Mouse (Mus musculus): Measurements from ENCODE around the gene Myo1h. TPM values are rescaled to one million over a fixed set of nuclear protein-coding genes. Genes with fewer than 3 reads are reported as not detected.

Gene Myo1h
- polyA plus RNA-seq, 2 experiments: 0.19 to 0.44 TPM

GRCm38 (mm10) chr5:114288396-114288795 is 570 bp upstream of the Myo1h start:
- DNase-seq (ENCODE audit: low read depth in 3 of 3, low spot score in 3 of 3) (no peak), ATAC-seq (ENCODE audit: insufficient read depth) (no peak)
- Histone ChIP-seq H3K4me2 (ENCODE audit: low read depth) (no peak overlapping the region), H3K36me3 (replicated peaks; ENCODE audit: control insufficient read depth, insufficient read depth, low read depth) (no peaks in the 10 kb centered on the region), H3K9me3 (ENCODE audit: control insufficient read depth, low read length) (no peaks in the 10 kb centered on the region), H3K27me3 (ENCODE audit: control insufficient read depth, insufficient read depth, low read length) (no peaks in the 10 kb centered on the region; the same call in 1 of the 2 replicates), H3K9ac (replicated peaks) (no peak overlapping the region), H3K27ac (no peak overlapping the region), H3K4me1 (replicated peaks; ENCODE audit: control insufficient read depth in 2 of 2, insufficient read depth in 2 of 2, low read length in 1 of 2) (no peaks in the 10 kb centered on the region), H3K4me3 (ENCODE audit: insufficient read depth in 1 of 2, low read depth in 2 of 2, low read length in 2 of 2) (no peak overlapping the region)
- 57% methylated on average over 5 of the region's 5 CpGs for WGBS (ENCODE audit: insufficient replicate concordance)
- TF ChIP-seq CTCF (IDR thresholded peaks at IDR 0.05; ENCODE audit: low read depth) (no peak), EP300 (IDR thresholded peaks at IDR 0.05; ENCODE audit: low read depth) (no peak)

- no peaks in the 10 kb centered on the region; the same call in 1 of the 2 replicates for H3K27me3 ChIP-seq (ENCODE audit: control insufficient read depth, insufficient read depth, low read length)
- H3K9me3 ChIP-seq (ENCODE audit: control insufficient read depth, low read length): no peaks in the 10 kb centered on the region
- H3K36me3 ChIP-seq (replicated peaks; ENCODE audit: control insufficient read depth, insufficient read depth, low read depth): no peaks in the 10 kb centered on the region
- no peak overlapping the region for H3K4me2 ChIP-seq (ENCODE audit: low read depth)
- ATAC-seq (ENCODE audit: insufficient read depth) (no peak), DNase-seq (ENCODE audit: low read depth in 3 of 3, low spot score in 3 of 3) (no peak)
- WGBS (ENCODE audit: insufficient replicate concordance): 60% methylated on average over 3 of the region's 3 CpGs
- H3K4me3 ChIP-seq (ENCODE audit: insufficient read depth in 1 of 2, low read depth in 2 of 2, low read length in 2 of 2): no peak overlapping the region
- H3K27ac ChIP-seq: no peak overlapping the region
- no peak overlapping the region for H3K9ac ChIP-seq (replicated peaks)
- H3K4me1 ChIP-seq (replicated peaks; ENCODE audit: control insufficient read depth in 2 of 2, insufficient read depth in 2 of 2, low read length in 1 of 2): no peaks in the 10 kb centered on the region
- TF ChIP-seq CTCF (IDR thresholded peaks at IDR 0.05; ENCODE audit: low read depth): no peak
- TF ChIP-seq EP300 (IDR thresholded peaks at IDR 0.05; ENCODE audit: low read depth): no peak
These were observed 1.0 kb downstream of the Myo1h start for GRCm38 (mm10) chr5:114290004-114290403.

DNA sequence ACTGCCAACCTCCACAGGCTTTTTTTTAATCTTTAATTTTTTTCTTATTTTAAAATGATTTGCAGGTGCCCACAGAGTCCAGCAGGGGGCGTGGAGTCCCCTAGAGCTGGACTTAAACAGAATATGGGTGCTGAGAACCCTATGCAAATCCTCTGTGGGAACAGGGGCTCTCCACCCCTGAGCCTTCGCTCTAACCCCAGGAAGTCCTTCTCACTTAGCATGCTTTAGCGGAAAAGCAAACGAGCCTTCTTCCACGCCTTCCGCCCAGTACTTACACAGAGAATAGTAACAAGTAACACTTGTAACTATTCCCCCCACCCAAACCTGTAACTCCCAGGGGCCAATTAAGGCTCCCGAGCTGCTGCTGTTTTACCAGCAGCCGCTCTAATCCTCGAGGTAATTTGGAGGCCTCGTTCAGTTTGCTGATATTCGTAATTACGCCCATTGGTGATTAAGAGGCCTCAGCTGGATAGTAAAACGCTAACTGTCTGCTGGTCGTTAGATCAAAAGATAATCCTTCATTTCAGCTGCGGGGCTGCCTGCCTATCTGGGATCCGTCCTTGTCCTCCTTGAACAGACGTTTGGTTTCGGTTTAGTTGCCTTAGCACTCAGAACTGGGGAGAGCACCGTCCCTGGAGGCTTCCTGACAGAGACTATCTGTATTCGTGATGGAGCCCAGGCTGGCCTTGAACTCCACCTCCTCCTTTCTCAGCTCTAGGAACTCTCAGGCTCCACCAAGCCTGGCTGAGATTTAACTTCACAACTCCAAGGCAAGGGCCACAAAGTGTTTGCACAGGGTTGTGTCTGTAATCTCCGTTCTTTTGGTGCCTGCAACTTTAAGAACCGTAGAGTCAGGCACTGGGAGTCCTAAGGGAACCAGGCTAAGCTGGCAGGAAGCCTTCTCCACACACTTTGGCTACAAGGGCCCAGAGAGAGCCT is 8.0 kb downstream of the Myo1h start:
- H3K4me3 ChIP-seq (ENCODE audit: insufficient read depth in 1 of 2, low read depth in 2 of 2, low read length in 2 of 2): no peak overlapping the region
- no peaks in the 10 kb centered on the region for H3K9me3 ChIP-seq (ENCODE audit: control insufficient read depth, low read length)
- no peaks in the 10 kb centered on the region for H3K36me3 ChIP-seq (replicated peaks; ENCODE audit: control insufficient read depth, insufficient read depth, low read depth)
- H3K27ac ChIP-seq: no peak overlapping the region
- peak; percentile 18; the same call in 1 of the 2 replicates for ATAC-seq (ENCODE audit: insufficient read depth)
- no peaks in the 10 kb centered on the region for H3K27me3 ChIP-seq (ENCODE audit: control insufficient read depth, insufficient read depth, low read length)
- WGBS (ENCODE audit: insufficient replicate concordance): 19% methylated on average over 22 of the region's 22 CpGs
- peak; percentile 58 for TF ChIP-seq CTCF (IDR thresholded peaks at IDR 0.05; ENCODE audit: low read depth)
- no peak for TF ChIP-seq EP300 (IDR thresholded peaks at IDR 0.05; ENCODE audit: low read depth)
- H3K4me1 ChIP-seq (replicated peaks; ENCODE audit: control insufficient read depth in 2 of 2, insufficient read depth in 2 of 2, low read length in 1 of 2): no peaks in the 10 kb centered on the region; a peak in 1 of 4 replicates
- no peak overlapping the region for H3K9ac ChIP-seq (replicated peaks)
- DNase-seq (ENCODE audit: low read depth in 3 of 3, low spot score in 3 of 3): peak in 1 of 3 experiments; percentile 9
- H3K4me2 ChIP-seq (ENCODE audit: low read depth): peak overlapping the region; percentile 27

GRCm38 (mm10) chr5:114298212-114298894 is 9.4 kb downstream of the Myo1h start:
- Histone ChIP-seq H3K4me1 (replicated peaks; ENCODE audit: control insufficient read depth in 2 of 2, insufficient read depth in 2 of 2, low read length in 1 of 2) (no peaks in the 10 kb centered on the region; a peak in 1 of 4 replicates), H3K9me3 (ENCODE audit: control insufficient read depth, low read length) (no peaks in the 10 kb centered on the region), H3K27me3 (ENCODE audit: control insufficient read depth, insufficient read depth, low read length) (no peaks in the 10 kb centered on the region), H3K36me3 (replicated peaks; ENCODE audit: control insufficient read depth, insufficient read depth, low read depth) (no peaks in the 10 kb centered on the region), H3K4me2 (ENCODE audit: low read depth) (no peak overlapping the region), H3K27ac (no peak overlapping the region), H3K9ac (replicated peaks) (no peak overlapping the region), H3K4me3 (ENCODE audit: insufficient read depth in 1 of 2, low read depth in 2 of 2, low read length in 2 of 2) (no peak overlapping the region)
- WGBS (ENCODE audit: insufficient replicate concordance): 67% methylated on average over 18 of the region's 18 CpGs
- DNase-seq (ENCODE audit: low read depth in 3 of 3, low spot score in 3 of 3): no peak
- ATAC-seq (ENCODE audit: insufficient read depth): no peak
- no peak for TF ChIP-seq EP300 (IDR thresholded peaks at IDR 0.05; ENCODE audit: low read depth)

Data from liver, embryonic 14.5 days (tissue).